Mouse (Mus musculus) C2C12 (cell line): ENCODE data around the gene Nkx2-3. TPM values are rescaled to one million over a fixed set of nuclear protein-coding genes. Genes with fewer than 3 reads are reported as not detected.

Experiments used
- H3K27me3 ChIP-seq: one replicate; pipeline ENCODE4 v1.6.1; 2011; ENCODE audit not compliant: control insufficient read depth, insufficient read depth, insufficient read length
- H3K36me3 ChIP-seq: one replicate; pipeline ENCODE4 v1.6.1; 2011; ENCODE audit not compliant: control insufficient read depth, insufficient read depth
- H3K4me3 ChIP-seq: one replicate; pipeline ENCODE4 v1.5.1; 2011; ENCODE audit warnings: mild to moderate bottlenecking, control low read depth; ENCODE audit not compliant: poor library complexity, insufficient read depth, severe bottlenecking
- H3K79me2 ChIP-seq: one replicate; pipeline ENCODE4 v1.6.1; 2011; ENCODE audit not compliant: control insufficient read depth, insufficient read depth
- H3K79me3 ChIP-seq: one replicate; pipeline ENCODE4 v1.6.1; 2011; ENCODE audit warnings: low read depth, control low read depth
- H3ac ChIP-seq: one replicate; pipeline ENCODE3; 2011; ENCODE audit warnings: low read depth; ENCODE audit not compliant: control insufficient read depth, insufficient read length
- CEBPB ChIP-seq: IDR thresholded peaks from one replicate; pipeline ENCODE4 v1.6.1; 2011; ENCODE audit warnings: low read depth, mild to moderate bottlenecking, control low read depth, moderate library complexity
- CTCF ChIP-seq: IDR thresholded peaks from one replicate; pipeline ENCODE4 v1.5.1; 2011; ENCODE audit not compliant: control insufficient read depth, insufficient read depth, insufficient read length
- FOSL1 ChIP-seq: IDR thresholded peaks from one replicate; pipeline ENCODE4 v1.8.0; 2011; ENCODE audit warnings: mild to moderate bottlenecking, low read length; ENCODE audit not compliant: poor library complexity, insufficient read depth, severe bottlenecking
- MAX ChIP-seq: IDR thresholded peaks from one replicate; pipeline ENCODE4 v1.6.1; 2011; ENCODE audit warnings: mild to moderate bottlenecking, control low read depth
- MYOD1 ChIP-seq: IDR thresholded peaks from one replicate; pipeline ENCODE4 v1.6.1; 2011; ENCODE audit warnings: low read depth; ENCODE audit not compliant: control insufficient read depth, insufficient read length
- MYOG ChIP-seq: IDR thresholded peaks from one replicate; pipeline ENCODE4 v1.6.1; 2011; ENCODE audit not compliant: control insufficient read depth, insufficient read length; ENCODE audit errors: extremely low read depth
- USF1 ChIP-seq: IDR thresholded peaks from one replicate; pipeline ENCODE4 v1.6.1; 2011; ENCODE audit warnings: low read depth, mild to moderate bottlenecking, control low read depth, moderate library complexity
- long read RNA-seq, 2 experiments: library from polyadenylated mRNA; unstranded; transcript quantifications; one replicate each; pipeline ENCODE4 v2.0.0; 2019 to 2020
- polyA plus RNA-seq: library from polyadenylated mRNA; unstranded; fragments of >200 nt; fragmentation: generic; extraction: Trizol; gene quantifications from one replicate; pipeline ENCODE4 v1.2.1, GENCODE M21; 2012; ENCODE audit warnings: missing spikeins

Gene Nkx2-3
- 0.02 TPM for polyA plus RNA-seq
- long read RNA-seq, experiment 1, partial matches to known transcripts: 2 of 2 reads
- long read RNA-seq, experiment 1, other reads (novel, unspliced or antisense): 0 of 2 reads
- long read RNA-seq, experiment 2: 0 reads

DNA sequence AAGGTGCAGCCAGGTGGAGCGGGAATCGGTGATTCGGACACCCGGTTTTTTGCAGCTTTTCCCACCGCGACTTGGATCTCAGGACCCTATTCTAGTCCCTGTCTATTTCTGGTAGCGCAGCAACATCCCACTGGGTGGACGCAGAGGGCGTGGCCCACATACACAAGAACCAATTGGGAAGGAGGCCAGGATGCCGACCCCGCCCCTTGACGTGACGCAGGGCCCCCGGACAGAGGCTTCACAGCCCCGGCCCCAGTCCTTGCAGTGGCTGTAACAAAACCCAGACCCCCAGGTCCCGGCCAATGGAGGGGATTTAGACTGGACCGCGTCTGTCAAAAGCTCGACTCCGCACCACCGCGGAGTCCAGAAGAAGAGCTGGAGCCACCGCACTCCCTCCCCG, at the start of gene Nkx2-3:
TSS of gene Nkx2-3 (plus strand) at position 275 of the 400 bp plus-strand sequence.
- no peaks in the 10 kb centered on the region for H3K79me2 ChIP-seq
- peaks cover 54% of the 10 kb centered on the region for H3K27me3 ChIP-seq
- H3ac ChIP-seq: no peak within 1 kb of the TSS
- no peaks in the 10 kb centered on the region for H3K79me3 ChIP-seq
- H3K36me3 ChIP-seq: no peaks in the 10 kb centered on the region
- TF ChIP-seq MYOG (no peak), CTCF (no peak), USF1 (no peak), MYOD1 (no peak), FOSL1 (no peak), CEBPB (no peak), MAX (no peak)
- H3K4me3 ChIP-seq: no peak within 1 kb of the TSS

DNA sequence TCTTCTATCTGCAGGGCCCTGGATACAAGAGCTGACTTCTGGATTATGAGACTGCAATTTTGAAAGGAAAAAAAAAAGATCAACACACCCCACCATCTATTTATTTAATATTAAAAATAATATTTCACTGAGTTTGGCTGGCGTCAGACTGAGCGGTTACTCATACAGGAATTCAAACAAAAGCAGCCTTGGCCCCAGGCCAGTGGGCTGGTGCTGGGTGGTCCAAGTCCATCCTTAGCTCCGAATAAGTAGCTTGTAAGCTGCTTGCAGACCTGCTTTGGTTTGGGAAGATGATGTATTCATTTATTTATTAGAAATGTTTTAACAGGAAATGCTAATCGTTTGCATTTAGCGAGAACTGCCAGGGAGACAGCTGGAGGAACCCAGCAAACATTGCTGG, 49.0 kb upstream of the Nkx2-3 start:
- H3K36me3 ChIP-seq: no peaks in the 10 kb centered on the region
- H3ac ChIP-seq: no peak overlapping the region
- H3K79me3 ChIP-seq: no peaks in the 10 kb centered on the region
- TF ChIP-seq MYOG (no peak), FOSL1 (no peak), CTCF (no peak), MYOD1 (no peak), USF1 (no peak), MAX (no peak), CEBPB (no peak)
- no peak overlapping the region for H3K4me3 ChIP-seq
- no peaks in the 10 kb centered on the region for H3K27me3 ChIP-seq
- no peaks in the 10 kb centered on the region for H3K79me2 ChIP-seq

DNA sequence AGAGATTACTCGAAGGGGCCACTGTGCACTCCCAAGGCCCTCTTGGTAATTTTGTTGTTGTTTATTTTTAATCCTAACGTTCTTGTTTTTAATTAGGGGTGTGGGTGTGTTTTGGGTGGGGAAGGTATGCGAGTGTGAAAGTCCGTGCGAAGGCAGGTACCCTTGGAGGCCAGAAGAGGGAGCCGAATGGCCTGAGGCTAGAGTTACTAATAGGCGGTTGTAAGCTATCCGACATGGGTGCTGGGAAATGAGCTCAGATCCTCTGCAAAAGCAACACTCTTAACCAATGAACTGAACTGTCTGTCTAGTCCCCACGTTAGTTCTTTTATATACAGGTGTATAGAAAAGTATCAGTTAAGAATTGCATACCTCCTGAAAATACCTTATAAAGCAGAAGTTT, 43.8 kb upstream of the Nkx2-3 start:
- Histone ChIP-seq H3K79me2 (no peaks in the 10 kb centered on the region), H3K4me3 (no peak overlapping the region), H3K79me3 (no peaks in the 10 kb centered on the region), H3K36me3 (no peaks in the 10 kb centered on the region), H3ac (no peak overlapping the region), H3K27me3 (no peaks in the 10 kb centered on the region)
- TF ChIP-seq MYOD1: no peak
- TF ChIP-seq FOSL1: no peak
- TF ChIP-seq CEBPB: no peak
- no peak for TF ChIP-seq CTCF

DNA sequence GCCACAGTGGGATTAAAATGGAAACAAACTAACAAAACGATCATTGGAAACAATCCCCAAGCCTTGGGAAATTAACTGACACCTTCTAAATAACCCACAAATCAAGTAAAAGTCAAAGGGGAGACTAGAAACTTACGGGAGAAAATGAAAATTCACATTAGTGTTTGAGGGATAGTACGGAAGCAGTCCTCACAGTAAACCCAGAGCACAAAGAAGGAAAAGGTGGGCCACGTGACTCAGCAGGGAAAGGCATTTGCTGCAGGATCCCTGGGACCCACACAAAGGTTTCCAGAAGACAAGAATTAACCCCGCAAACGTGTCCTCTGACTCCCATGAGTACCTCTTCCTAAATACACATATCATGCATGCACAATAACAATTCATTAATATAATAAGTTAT, 43.0 kb upstream of the Nkx2-3 start:
- H3K36me3 ChIP-seq: no peaks in the 10 kb centered on the region
- no peak overlapping the region for H3K4me3 ChIP-seq
- H3K79me2 ChIP-seq: no peaks in the 10 kb centered on the region
- H3K27me3 ChIP-seq: no peaks in the 10 kb centered on the region
- no peak overlapping the region for H3ac ChIP-seq
- H3K79me3 ChIP-seq: no peaks in the 10 kb centered on the region
- no peak for TF ChIP-seq CEBPB
- no peak for TF ChIP-seq MYOD1
- TF ChIP-seq MAX: no peak
- TF ChIP-seq MYOG: no peak
- peak; percentile 24 for TF ChIP-seq USF1
- TF ChIP-seq CTCF: no peak
- no peak for TF ChIP-seq FOSL1

DNA sequence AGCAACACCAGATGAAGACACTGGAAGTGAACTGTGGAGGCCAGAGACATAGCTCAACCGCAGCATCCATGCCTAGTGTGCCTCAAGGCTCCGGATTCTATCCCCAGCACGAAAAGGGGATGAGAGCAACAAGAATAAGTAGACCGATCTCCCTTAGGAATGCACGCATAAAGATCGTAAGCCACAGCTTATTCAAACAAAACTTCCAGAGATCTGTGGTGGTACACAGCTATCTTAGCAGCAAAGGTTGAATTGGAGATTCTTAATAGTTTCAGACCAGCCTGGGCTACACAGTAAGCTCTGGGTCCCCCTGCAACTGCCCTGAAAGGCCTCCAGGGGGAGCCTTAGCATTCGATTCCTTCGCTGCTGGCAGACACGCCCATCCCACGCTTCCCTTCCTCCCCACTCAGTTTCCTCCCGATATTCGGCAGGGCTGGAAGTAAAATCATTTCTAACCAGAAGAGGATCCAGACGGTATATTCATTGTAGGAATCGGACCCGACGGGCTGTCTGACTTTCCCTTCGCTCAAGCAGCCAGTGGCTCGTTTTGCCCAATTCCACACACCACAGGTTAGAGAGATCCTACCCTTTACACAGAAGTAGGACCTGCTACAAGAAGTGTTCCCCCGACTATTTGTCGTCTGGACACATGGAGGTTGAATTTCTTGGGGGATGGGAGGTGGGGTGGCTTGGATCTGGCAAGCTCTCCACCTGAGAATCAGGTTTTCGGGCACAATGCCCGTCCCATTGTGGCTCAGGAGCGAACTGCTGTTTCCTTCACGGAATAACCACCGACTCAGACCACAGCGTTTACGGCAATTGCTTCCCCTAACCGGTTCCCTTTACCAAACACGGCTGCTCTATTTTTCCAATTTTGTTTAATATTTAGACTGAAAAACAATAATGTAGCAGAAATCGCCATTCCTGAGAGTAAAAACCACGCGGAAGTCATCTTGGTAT, 41.0 kb upstream of the Nkx2-3 start:
- Histone ChIP-seq H3K27me3 (no peaks in the 10 kb centered on the region), H3K79me3 (no peaks in the 10 kb centered on the region), H3K36me3 (no peaks in the 10 kb centered on the region), H3ac (peak overlapping the region; percentile 9), H3K4me3 (peak overlapping the region; percentile 28), H3K79me2 (no peaks in the 10 kb centered on the region)
- TF ChIP-seq CTCF: peak; percentile 84
- no peak for TF ChIP-seq CEBPB
- TF ChIP-seq MYOD1: no peak
